Mouse (Mus musculus): ENCODE measurements around the gene Vav1. TPM values are rescaled to one million over a fixed set of nuclear protein-coding genes. Genes with fewer than 3 reads are reported as not detected.

The Vav1 gene
- polyA plus RNA-seq, 1 experiment from 2014 or later = 1.4 TPM

GRCm38 (mm10) chr17:57335673-57336303 is 56.9 kb downstream of the Vav1 start:
- Histone ChIP-seq H3K4me3 (ENCODE audit: low read length) (no peak overlapping the region), H3K9ac (ENCODE audit: low read depth, low read length) (no peak overlapping the region), H3K36me3 (ENCODE audit: control insufficient read depth, insufficient read depth, low read length) (no peaks in the 10 kb centered on the region), H3K27me3 (replicated peaks; ENCODE audit: control insufficient read depth, insufficient read depth, low read length) (no peaks in the 10 kb centered on the region), H3K27ac (ENCODE audit: low read depth, low read length) (no peak overlapping the region), H3K4me1 (ENCODE audit: control insufficient read depth, insufficient read depth, low read depth, low read length) (no peaks in the 10 kb centered on the region), H3K4me2 (ENCODE audit: low read length) (peak overlapping the region; percentile 40), H3K9me3 (ENCODE audit: control insufficient read depth, low read length) (no peaks in the 10 kb centered on the region)
- 8% methylated on average over 11 of the region's 11 CpGs for WGBS
- ATAC-seq = peak; percentile 94

DNA sequence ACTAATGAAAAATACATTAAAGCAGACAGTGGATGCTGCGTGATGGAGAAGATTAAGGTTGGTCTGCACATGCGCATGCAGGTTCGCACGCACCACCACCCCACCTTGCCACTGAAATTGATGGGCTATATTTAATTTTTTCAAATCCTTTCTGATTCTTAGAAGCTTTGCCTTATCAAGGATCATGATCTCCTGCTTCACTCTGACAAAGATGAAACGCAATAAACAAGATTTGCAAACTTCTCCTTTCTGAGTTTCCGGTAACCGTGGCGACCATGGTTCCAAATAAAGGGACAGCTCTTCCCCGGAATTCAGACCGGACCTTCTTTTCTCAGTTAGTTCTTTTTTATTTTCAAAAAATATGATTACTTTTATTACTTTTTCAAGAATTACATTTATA is 59.1 kb downstream of the Vav1 start:
- ATAC-seq = no peak
- no peaks in the 10 kb centered on the region for H3K36me3 ChIP-seq (ENCODE audit: control insufficient read depth, insufficient read depth, low read length)
- H3K9ac ChIP-seq (ENCODE audit: low read depth, low read length) = no peak overlapping the region
- no peak overlapping the region for H3K27ac ChIP-seq (ENCODE audit: low read depth, low read length)
- H3K4me2 ChIP-seq (ENCODE audit: low read length) = no peak overlapping the region
- no peak overlapping the region for H3K4me3 ChIP-seq (ENCODE audit: low read length)
- no peaks in the 10 kb centered on the region for H3K27me3 ChIP-seq (replicated peaks; ENCODE audit: control insufficient read depth, insufficient read depth, low read length)
- no peaks in the 10 kb centered on the region for H3K4me1 ChIP-seq (ENCODE audit: control insufficient read depth, insufficient read depth, low read depth, low read length)
- 87% methylated on average over 10 of the region's 10 CpGs for WGBS
- H3K9me3 ChIP-seq (ENCODE audit: control insufficient read depth, low read length) = no peaks in the 10 kb centered on the region

DNA sequence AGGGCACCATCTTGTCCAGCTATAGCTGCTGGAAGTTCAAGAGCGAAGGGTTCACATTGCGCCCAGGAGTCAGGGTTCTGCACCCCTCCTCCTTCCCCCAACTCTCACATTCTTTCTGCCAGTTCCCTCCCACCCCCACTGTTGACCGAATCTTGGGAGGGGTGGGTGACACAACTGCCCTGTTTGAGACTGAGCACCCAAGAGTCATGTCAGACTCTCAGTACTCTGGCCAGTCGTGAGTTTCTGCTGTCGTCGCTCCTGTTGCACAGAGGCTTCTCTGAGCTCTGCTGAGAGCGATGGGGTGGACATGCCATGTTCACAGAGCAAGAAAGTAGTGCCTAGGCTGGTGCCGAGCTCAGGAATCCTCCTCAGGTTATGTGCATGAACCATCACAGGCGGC is 60.4 kb downstream of the Vav1 start:
- H3K9ac ChIP-seq (ENCODE audit: low read depth, low read length) = no peak overlapping the region
- 84% methylated on average over 9 of the region's 9 CpGs for whole genome bisulfite sequencing
- H3K36me3 ChIP-seq (ENCODE audit: control insufficient read depth, insufficient read depth, low read length) = no peaks in the 10 kb centered on the region
- no peak overlapping the region for H3K27ac ChIP-seq (ENCODE audit: low read depth, low read length)
- no peak for ATAC-seq
- no peaks in the 10 kb centered on the region for H3K27me3 ChIP-seq (replicated peaks; ENCODE audit: control insufficient read depth, insufficient read depth, low read length)
- H3K4me1 ChIP-seq (ENCODE audit: control insufficient read depth, insufficient read depth, low read depth, low read length) = no peaks in the 10 kb centered on the region
- no peak overlapping the region for H3K4me2 ChIP-seq (ENCODE audit: low read length)
- no peaks in the 10 kb centered on the region for H3K9me3 ChIP-seq (ENCODE audit: control insufficient read depth, low read length)
- no peak overlapping the region for H3K4me3 ChIP-seq (ENCODE audit: low read length)

- 75% methylated on average over 4 of the region's 4 CpGs for WGBS
- Histone ChIP-seq H3K36me3 (ENCODE audit: control insufficient read depth, insufficient read depth, low read length) (no peaks in the 10 kb centered on the region), H3K9me3 (ENCODE audit: control insufficient read depth, low read length) (no peaks in the 10 kb centered on the region), H3K27ac (ENCODE audit: low read depth, low read length) (no peak overlapping the region), H3K4me1 (ENCODE audit: control insufficient read depth, insufficient read depth, low read depth, low read length) (no peaks in the 10 kb centered on the region), H3K4me3 (ENCODE audit: low read length) (no peak overlapping the region), H3K4me2 (ENCODE audit: low read length) (no peak overlapping the region), H3K9ac (ENCODE audit: low read depth, low read length) (no peak overlapping the region), H3K27me3 (replicated peaks; ENCODE audit: control insufficient read depth, insufficient read depth, low read length) (no peaks in the 10 kb centered on the region)
- ATAC-seq = no peak
These were observed 62.7 kb downstream of the Vav1 start for GRCm38 (mm10) chr17:57341568-57341967.

DNA sequence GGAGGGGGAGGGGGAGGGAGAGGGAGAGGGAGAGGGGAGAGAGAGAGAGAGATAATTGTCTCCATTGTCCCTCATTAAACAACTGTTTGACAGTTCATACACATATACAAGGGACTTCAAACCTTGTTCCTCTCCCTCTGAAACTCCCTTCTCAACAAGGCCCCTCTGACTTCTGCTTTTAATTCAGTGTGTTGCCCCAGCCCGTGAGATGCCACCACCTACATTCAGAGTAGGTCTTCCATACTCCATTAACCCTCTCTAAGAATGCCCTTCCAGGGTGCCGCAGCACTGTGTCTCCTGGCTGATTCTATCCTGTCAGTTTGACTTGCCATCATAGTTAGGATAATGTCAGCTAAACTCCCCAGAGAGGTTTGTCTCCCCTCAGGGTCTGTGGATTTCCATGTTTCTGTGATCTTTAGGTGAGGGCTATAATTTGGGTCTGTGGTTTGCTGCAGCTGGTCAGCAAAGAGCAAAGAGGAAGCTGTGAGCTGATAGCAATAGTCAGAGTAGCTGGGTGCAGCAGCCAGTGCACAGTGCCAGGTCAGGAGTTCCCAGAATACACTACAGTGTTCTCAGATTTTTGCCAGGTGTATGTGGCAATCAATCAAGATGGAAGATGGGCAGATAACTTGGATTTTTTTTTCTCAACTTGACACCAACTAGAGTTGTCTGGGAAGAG is 65.3 kb downstream of the Vav1 start:
- Histone ChIP-seq H3K4me1 (ENCODE audit: control insufficient read depth, insufficient read depth, low read depth, low read length) (no peaks in the 10 kb centered on the region), H3K36me3 (ENCODE audit: control insufficient read depth, insufficient read depth, low read length) (no peaks in the 10 kb centered on the region), H3K27ac (ENCODE audit: low read depth, low read length) (no peak overlapping the region), H3K27me3 (replicated peaks; ENCODE audit: control insufficient read depth, insufficient read depth, low read length) (no peaks in the 10 kb centered on the region), H3K4me3 (ENCODE audit: low read length) (no peak overlapping the region), H3K4me2 (ENCODE audit: low read length) (no peak overlapping the region), H3K9ac (ENCODE audit: low read depth, low read length) (no peak overlapping the region), H3K9me3 (ENCODE audit: control insufficient read depth, low read length) (no peaks in the 10 kb centered on the region)
- no peak for ATAC-seq
- 75% methylated on average over 2 of the region's 2 CpGs for WGBS

DNA sequence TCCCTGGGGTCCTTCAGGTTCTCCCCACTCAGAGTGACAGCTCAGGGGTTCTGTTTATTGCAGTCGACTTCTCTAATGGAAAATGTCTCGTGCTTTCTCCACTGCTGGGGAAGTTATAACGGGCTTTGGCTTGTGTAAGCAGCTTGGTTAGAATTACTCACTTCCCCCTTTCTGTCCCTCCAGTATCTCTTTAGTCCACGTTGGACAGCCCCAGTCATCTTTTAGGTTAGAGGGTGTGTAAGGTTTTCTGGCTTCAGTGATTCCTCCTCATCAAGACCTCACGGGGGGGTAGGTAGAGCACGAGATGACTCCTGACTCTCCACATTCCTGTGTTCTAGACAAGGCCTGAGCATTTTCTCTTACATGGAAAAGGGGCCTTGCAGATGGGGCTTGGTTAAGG is 68.1 kb downstream of the Vav1 start:
- Histone ChIP-seq H3K4me1 (ENCODE audit: control insufficient read depth, insufficient read depth, low read depth, low read length) (no peaks in the 10 kb centered on the region), H3K4me2 (ENCODE audit: low read length) (no peak overlapping the region), H3K9ac (ENCODE audit: low read depth, low read length) (no peak overlapping the region), H3K9me3 (ENCODE audit: control insufficient read depth, low read length) (no peaks in the 10 kb centered on the region), H3K27ac (ENCODE audit: low read depth, low read length) (no peak overlapping the region), H3K36me3 (ENCODE audit: control insufficient read depth, insufficient read depth, low read length) (no peaks in the 10 kb centered on the region), H3K4me3 (ENCODE audit: low read length) (no peak overlapping the region), H3K27me3 (replicated peaks; ENCODE audit: control insufficient read depth, insufficient read depth, low read length) (no peaks in the 10 kb centered on the region)
- WGBS = 73% methylated on average over 6 of the region's 6 CpGs
- ATAC-seq = no peak

DNA sequence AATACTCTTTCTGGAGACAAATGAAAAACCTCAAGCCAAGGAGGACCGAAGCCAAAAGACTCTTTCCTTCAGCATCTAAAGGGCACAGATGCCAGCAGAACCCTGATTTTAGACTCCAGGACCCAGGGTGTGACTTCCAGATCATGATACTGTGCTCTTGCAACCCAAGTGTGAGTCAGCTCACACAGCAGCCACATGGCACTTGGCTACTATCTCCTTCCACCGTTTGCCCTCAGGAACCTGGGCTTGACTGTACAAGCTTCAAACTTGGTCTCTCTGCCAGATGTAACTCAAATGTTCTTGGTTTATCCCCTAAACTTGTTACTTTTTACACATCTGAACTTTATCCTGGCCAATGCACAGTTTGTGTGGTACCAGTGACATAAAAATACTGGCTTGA is 68.9 kb downstream of the Vav1 start:
- 79% methylated on average over 2 of the region's 2 CpGs for WGBS
- no peak for ATAC-seq
- no peak overlapping the region for H3K4me2 ChIP-seq (ENCODE audit: low read length)

GRCm38 (mm10) chr17:57349067-57349466 is 70.2 kb downstream of the Vav1 start:
- no peak overlapping the region for H3K27ac ChIP-seq (ENCODE audit: low read depth, low read length)
- no peaks in the 10 kb centered on the region for H3K9me3 ChIP-seq (ENCODE audit: control insufficient read depth, low read length)
- no peak overlapping the region for H3K4me2 ChIP-seq (ENCODE audit: low read length)
- H3K4me3 ChIP-seq (ENCODE audit: low read length) = no peak overlapping the region
- 62% methylated on average over 5 of the region's 5 CpGs for WGBS
- no peaks in the 10 kb centered on the region for H3K27me3 ChIP-seq (replicated peaks; ENCODE audit: control insufficient read depth, insufficient read depth, low read length)
- no peaks in the 10 kb centered on the region for H3K4me1 ChIP-seq (ENCODE audit: control insufficient read depth, insufficient read depth, low read depth, low read length)
- no peak for ATAC-seq
- no peak overlapping the region for H3K9ac ChIP-seq (ENCODE audit: low read depth, low read length)
- no peaks in the 10 kb centered on the region for H3K36me3 ChIP-seq (ENCODE audit: control insufficient read depth, insufficient read depth, low read length)

More for the DNA sequence above, 68.9 kb downstream of the Vav1 start:
- no peak overlapping the region for H3K4me3 ChIP-seq (ENCODE audit: low read length)
- H3K36me3 ChIP-seq (ENCODE audit: control insufficient read depth, insufficient read depth, low read length) = no peaks in the 10 kb centered on the region
- H3K9me3 ChIP-seq (ENCODE audit: control insufficient read depth, low read length) = no peaks in the 10 kb centered on the region
- H3K27ac ChIP-seq (ENCODE audit: low read depth, low read length) = no peak overlapping the region
- H3K27me3 ChIP-seq (replicated peaks; ENCODE audit: control insufficient read depth, insufficient read depth, low read length) = no peaks in the 10 kb centered on the region
- H3K4me1 ChIP-seq (ENCODE audit: control insufficient read depth, insufficient read depth, low read depth, low read length) = no peaks in the 10 kb centered on the region
- H3K9ac ChIP-seq (ENCODE audit: low read depth, low read length) = no peak overlapping the region

DNA sequence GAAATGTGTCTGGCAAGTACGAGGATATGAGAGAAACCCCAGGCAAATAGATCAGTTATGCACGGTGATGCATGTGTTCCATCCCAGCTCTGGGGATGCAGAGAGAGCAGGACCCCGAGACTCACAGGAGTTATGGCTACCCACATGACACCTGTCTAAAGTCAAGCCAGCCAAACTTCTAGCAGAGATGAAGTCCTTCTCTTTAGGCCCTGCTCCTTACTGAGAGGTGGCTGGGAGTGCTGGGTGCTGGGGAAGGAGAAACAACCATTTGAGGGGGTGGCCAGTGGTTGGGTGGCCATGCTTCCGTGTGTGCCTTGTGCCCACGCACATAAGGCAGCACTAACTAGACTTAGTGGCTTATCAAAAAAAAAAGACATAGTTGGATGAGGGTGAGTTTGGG is 71.3 kb downstream of the Vav1 start:
- Histone ChIP-seq H3K27me3 (replicated peaks; ENCODE audit: control insufficient read depth, insufficient read depth, low read length) (no peaks in the 10 kb centered on the region), H3K4me1 (ENCODE audit: control insufficient read depth, insufficient read depth, low read depth, low read length) (no peaks in the 10 kb centered on the region), H3K9me3 (ENCODE audit: control insufficient read depth, low read length) (no peaks in the 10 kb centered on the region), H3K27ac (ENCODE audit: low read depth, low read length) (no peak overlapping the region), H3K4me2 (ENCODE audit: low read length) (no peak overlapping the region), H3K9ac (ENCODE audit: low read depth, low read length) (no peak overlapping the region), H3K4me3 (ENCODE audit: low read length) (no peak overlapping the region), H3K36me3 (ENCODE audit: control insufficient read depth, insufficient read depth, low read length) (no peaks in the 10 kb centered on the region)
- ATAC-seq = no peak
- WGBS = 83% methylated on average over 5 of the region's 5 CpGs

All from hindbrain, embryonic 16.5 days (tissue).